Mouse (Mus musculus) T-helper 1 cell (primary cell): ENCODE results near the gene Nkx6-2.

Experiments
- in situ Hi-C: fragments of 300-600 bp; cut with MboI, MseI; formaldehyde crosslinking; loops from one replicate; pipeline ENCODE4 v1.15.1; 2025; ENCODE audit warnings: high pct_unique_total_duplicates

Nkx6-2 gene

GRCm38 (mm10) chr7:139570788-139571187, 11.8 kb downstream of the Nkx6-2 start:
- in situ Hi-C loops, result no loop called here

GRCm38 (mm10) chr7:139566533-139566932, 16.1 kb downstream of the Nkx6-2 start:
- in situ Hi-C loops, result no loop called here

- in situ Hi-C loops, result no loop called here
Observed at GRCm38 (mm10) chr7:139565998-139566397, 16.6 kb downstream of the Nkx6-2 start.

GRCm38 (mm10) chr7:139564161-139564560, 18.4 kb downstream of the Nkx6-2 start:
- in situ Hi-C loops, result no loop called here

- in situ Hi-C loops, result no loop called here
Observed at GRCm38 (mm10) chr7:139563425-139563824, 19.2 kb downstream of the Nkx6-2 start.

GRCm38 (mm10) chr7:139559659-139560058, 22.9 kb downstream of the Nkx6-2 start:
- in situ Hi-C loops, result no loop called here

GRCm38 (mm10) chr7:139556746-139557526, 25.7 kb downstream of the Nkx6-2 start:
- in situ Hi-C loops, result no loop called here

- in situ Hi-C loops, result no loop called here
Observed at GRCm38 (mm10) chr7:139556331-139556730, 26.3 kb downstream of the Nkx6-2 start.

GRCm38 (mm10) chr7:139551519-139551918, 31.1 kb downstream of the Nkx6-2 start:
- in situ Hi-C loops, result no loop called here

GRCm38 (mm10) chr7:139550086-139550783, 32.4 kb downstream of the Nkx6-2 start:
- in situ Hi-C loops, result no loop called here

- in situ Hi-C loops, result no loop called here
Observed at GRCm38 (mm10) chr7:139547325-139547724, 35.3 kb downstream of the Nkx6-2 start.

GRCm38 (mm10) chr7:139544706-139545625, 37.6 kb downstream of the Nkx6-2 start:
- in situ Hi-C loops, result no loop called here

GRCm38 (mm10) chr7:139541422-139541821, 41.2 kb downstream of the Nkx6-2 start:
- in situ Hi-C loops, result no loop called here

- in situ Hi-C loops, result no loop called here
Observed at GRCm38 (mm10) chr7:139540601-139541000, 42.0 kb downstream of the Nkx6-2 start.

GRCm38 (mm10) chr7:139538541-139538940, 44.1 kb downstream of the Nkx6-2 start:
- in situ Hi-C loops, result no loop called here

GRCm38 (mm10) chr7:139537831-139538230, 44.8 kb downstream of the Nkx6-2 start:
- in situ Hi-C loops, result no loop called here

- in situ Hi-C loops, result no loop called here
Observed at GRCm38 (mm10) chr7:139536831-139537230, 45.8 kb downstream of the Nkx6-2 start.

- in situ Hi-C loops, result no loop called here
Observed at GRCm38 (mm10) chr7:139536331-139536730, 46.3 kb downstream of the Nkx6-2 start.

- in situ Hi-C loops, result no loop called here
Observed at GRCm38 (mm10) chr7:139531428-139531801, 51.2 kb downstream of the Nkx6-2 start.

GRCm38 (mm10) chr7:139530591-139531427, 51.8 kb downstream of the Nkx6-2 start:
- in situ Hi-C loops, result no loop called here
